Mouse (Mus musculus) embryonic facial prominence, embryonic 14.5 days (tissue): ENCODE results near the gene Prdm5. TPM values are rescaled to one million over a fixed set of nuclear protein-coding genes. Genes with fewer than 3 reads are reported as not detected.

Experiments used
- ATAC-seq: fragments of 200-750 bp; cut with Nextera tagmentation; 2 replicates; pipeline ENCODE4 v1.8.0; 2017; ENCODE audit warnings: low read depth, moderate number of reproducible peaks, moderate TSS enrichment
- DNase-seq: peaks from one replicate; pipeline ENCODE4 v3.0.0-alpha.2; 2015; ENCODE audit warnings: low spot score
- H3K27ac ChIP-seq: fragments of 300-500 bp; sonication (generic); replicated peaks from 2 replicates; pipeline ENCODE4 v1.5.1; 2014; ENCODE audit warnings: low read depth, mild to moderate bottlenecking, low read length, moderate library complexity
- H3K27me3 ChIP-seq: fragments of 300-500 bp; sonication (generic); replicated peaks from 2 replicates; pipeline ENCODE4 v1.6.1; 2014; ENCODE audit warnings: low read length; ENCODE audit not compliant: control insufficient read depth, insufficient read depth
- H3K36me3 ChIP-seq: fragments of 300-500 bp; sonication (generic); 2 replicates; pipeline ENCODE4 v1.6.1; 2014; ENCODE audit warnings: low read length, mixed read lengths; ENCODE audit not compliant: control insufficient read depth, insufficient read depth
- H3K4me1 ChIP-seq: fragments of 300-500 bp; sonication (generic); 2 replicates; pipeline ENCODE4 v1.6.1; 2014; ENCODE audit warnings: antibody characterized with exemption, low read length; ENCODE audit not compliant: control insufficient read depth, insufficient read depth
- H3K4me2 ChIP-seq: fragments of 300-500 bp; sonication (generic); 2 replicates; pipeline ENCODE4 v1.6.1; 2014; ENCODE audit warnings: low read depth, mild to moderate bottlenecking, low read length, moderate library complexity, mixed read lengths
- H3K4me3 ChIP-seq: fragments of 300-500 bp; sonication (generic); 2 replicates; pipeline ENCODE4 v1.5.1; 2014; ENCODE audit warnings: low read depth, mild to moderate bottlenecking, low read length
- H3K9ac ChIP-seq: fragments of 300-500 bp; sonication (generic); 2 replicates; pipeline ENCODE4 v1.6.1; 2014; ENCODE audit warnings: low read depth, mild to moderate bottlenecking, low read length, moderate library complexity, mixed read lengths
- H3K9me3 ChIP-seq: fragments of 300-500 bp; sonication (generic); 2 replicates; pipeline ENCODE4 v1.6.1; 2016; ENCODE audit warnings: low read length; ENCODE audit not compliant: control insufficient read depth
- WGBS: fragments of 180-500 bp; shearing (Covaris S2); extraction: QIAGEN DNeasy Blood & Tissue Kit; methylation state at CpG from one replicate; pipeline ENCODE4 v1.1.7; 2014; 5-methylcytosine and 5-hydroxymethylcytosine counted together
- polyA plus RNA-seq: library from polyadenylated mRNA; unstranded; fragments of >200 nt; fragmentation: Nextera tagmentation; extraction: Ambion mirVana; gene quantifications from 2 replicates; pipeline ENCODE4 v1.2.1, GENCODE M21; 2014

Prdm5 gene
- polyA plus RNA-seq, 1 experiment from 2014 or later, result 21.2 TPM

DNA sequence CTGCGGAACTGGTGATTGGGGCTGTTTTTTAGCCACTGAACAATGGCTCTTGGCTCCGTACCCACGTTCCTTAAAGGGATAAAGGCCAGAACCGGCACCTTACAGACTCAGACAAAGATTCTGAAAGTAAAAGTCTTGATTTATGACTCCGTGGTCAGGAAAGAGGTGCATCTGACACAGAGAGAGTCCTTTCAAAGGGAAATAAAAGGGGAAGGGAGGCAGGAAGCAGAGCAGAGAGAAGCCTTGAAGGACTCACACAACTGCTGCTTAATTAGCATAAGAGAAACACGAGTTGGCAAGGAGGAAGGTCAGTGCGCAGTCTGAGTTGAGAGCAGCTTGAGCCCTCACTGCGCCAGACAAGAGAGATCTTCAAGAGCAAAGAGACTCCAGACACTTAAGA is 13.7 kb upstream of the Prdm5 start:
- H3K9ac ChIP-seq, result 0 out of 2 replicates have a peak overlapping the region, but pooled peaks have one; percentile 34
- peak overlapping the region; percentile 20 for H3K4me2 ChIP-seq
- H3K27ac ChIP-seq, result no peak overlapping the region
- peaks cover 8% of the 10 kb centered on the region; the same call in 1 of the 2 replicates for H3K4me1 ChIP-seq
- H3K36me3 ChIP-seq, result no peaks in the 10 kb centered on the region
- WGBS, result 17% methylated on average over 8 of the region's 8 CpGs
- ATAC-seq (no peak), DNase-seq (peak; percentile 10)
- no peaks in the 10 kb centered on the region for H3K9me3 ChIP-seq
- no peaks in the 10 kb centered on the region for H3K27me3 ChIP-seq
- H3K4me3 ChIP-seq, result no peak overlapping the region

DNA sequence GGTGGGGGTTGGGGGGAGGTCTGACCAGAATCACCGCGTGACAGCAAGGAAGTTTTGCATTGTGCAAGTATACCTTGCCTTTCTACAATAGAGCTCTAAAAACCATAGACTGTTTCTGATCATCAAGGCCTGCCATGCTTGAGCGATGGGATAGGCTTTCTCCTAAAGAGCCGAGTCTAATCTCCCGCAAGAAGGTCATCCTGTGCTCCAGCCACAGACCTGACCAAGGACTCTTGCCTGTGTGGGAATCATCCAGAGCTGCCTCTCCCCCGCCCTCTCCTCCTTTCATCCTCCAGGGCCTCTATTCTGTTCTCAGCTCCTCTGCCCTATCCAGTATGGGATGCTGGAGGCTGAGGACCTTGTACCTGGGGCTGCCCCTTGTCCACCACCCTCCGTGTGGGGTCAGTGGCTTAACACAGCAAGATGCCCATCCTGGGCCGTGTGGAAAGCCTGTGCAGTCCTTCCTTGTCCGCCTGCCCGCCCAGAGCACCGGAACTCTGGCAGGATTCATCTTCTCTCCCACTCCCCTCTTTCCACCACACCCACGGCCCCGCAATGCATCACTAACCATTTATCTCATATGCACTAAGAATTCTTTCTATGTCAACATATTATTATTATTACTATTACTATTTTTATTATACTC is 12.9 kb upstream of the Prdm5 start:
- DNase-seq (no peak), ATAC-seq (no peak)
- H3K4me1 ChIP-seq, result peaks cover 8% of the 10 kb centered on the region; the same call in 1 of the 2 replicates
- no peak overlapping the region for H3K4me2 ChIP-seq
- H3K9me3 ChIP-seq, result no peaks in the 10 kb centered on the region
- WGBS, result 92% methylated on average over 13 of the region's 13 CpGs
- H3K9ac ChIP-seq, result no peak overlapping the region
- H3K27ac ChIP-seq, result no peak overlapping the region
- no peaks in the 10 kb centered on the region for H3K36me3 ChIP-seq
- H3K4me3 ChIP-seq, result no peak overlapping the region
- H3K27me3 ChIP-seq, result no peaks in the 10 kb centered on the region

DNA sequence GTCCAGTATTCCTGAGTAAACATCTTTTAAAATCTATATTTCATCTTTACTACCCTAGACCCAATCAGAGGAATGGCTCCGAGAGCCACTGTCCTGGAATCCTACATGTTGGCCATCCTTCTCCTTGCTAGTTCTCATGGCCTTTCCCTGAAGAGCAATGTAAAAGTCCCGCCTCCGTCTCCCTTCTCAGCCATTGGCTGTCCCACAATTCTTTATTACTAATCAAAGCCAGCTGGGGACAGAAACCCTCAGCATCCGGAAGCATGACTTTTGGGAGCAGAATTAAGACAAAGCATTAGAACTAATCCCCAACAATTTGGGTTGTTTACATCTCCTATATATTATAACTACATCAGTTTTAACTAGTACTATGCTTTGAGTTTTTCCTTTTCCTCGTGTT is 10.9 kb upstream of the Prdm5 start:
- ATAC-seq (no peak), DNase-seq (peak; percentile 19)
- Histone ChIP-seq H3K27me3 (no peaks in the 10 kb centered on the region), H3K4me2 (no peak overlapping the region), H3K36me3 (no peaks in the 10 kb centered on the region), H3K4me3 (no peak overlapping the region), H3K27ac (no peak overlapping the region), H3K4me1 (peaks cover 8% of the 10 kb centered on the region; the same call in 1 of the 2 replicates), H3K9me3 (no peaks in the 10 kb centered on the region), H3K9ac (no peak overlapping the region)
- WGBS, result 69% methylated on average over 5 of the region's 5 CpGs

DNA sequence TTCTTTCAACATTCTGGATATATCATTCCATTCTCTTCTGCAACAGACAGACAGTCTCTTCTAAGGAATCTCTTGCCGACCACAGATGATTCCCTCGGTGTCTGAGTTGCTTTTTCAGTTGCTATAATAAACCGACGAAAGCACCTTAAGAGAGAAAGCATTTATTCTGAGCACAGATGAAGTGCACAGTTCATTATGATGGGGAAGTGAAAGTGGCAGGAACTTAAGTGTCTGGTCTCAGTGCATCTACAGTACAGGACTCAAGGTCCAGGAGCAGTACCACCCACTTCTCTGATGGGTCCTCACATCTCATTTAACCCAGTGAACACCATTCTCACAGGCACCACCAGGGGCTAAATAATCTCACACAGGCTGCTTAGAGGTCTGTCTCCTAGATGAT is 5.2 kb upstream of the Prdm5 start:
- no peak overlapping the region for H3K4me2 ChIP-seq
- DNase-seq (no peak), ATAC-seq (no peak)
- H3K4me1 ChIP-seq, result peaks cover 5% of the 10 kb centered on the region; the same call in 1 of the 2 replicates
- H3K27ac ChIP-seq, result no peak overlapping the region
- H3K27me3 ChIP-seq, result no peaks in the 10 kb centered on the region
- no peaks in the 10 kb centered on the region for H3K36me3 ChIP-seq
- WGBS, result 88% methylated on average over 4 of the region's 4 CpGs
- H3K4me3 ChIP-seq, result no peak overlapping the region
- H3K9me3 ChIP-seq, result no peaks in the 10 kb centered on the region
- H3K9ac ChIP-seq, result no peak overlapping the region

DNA sequence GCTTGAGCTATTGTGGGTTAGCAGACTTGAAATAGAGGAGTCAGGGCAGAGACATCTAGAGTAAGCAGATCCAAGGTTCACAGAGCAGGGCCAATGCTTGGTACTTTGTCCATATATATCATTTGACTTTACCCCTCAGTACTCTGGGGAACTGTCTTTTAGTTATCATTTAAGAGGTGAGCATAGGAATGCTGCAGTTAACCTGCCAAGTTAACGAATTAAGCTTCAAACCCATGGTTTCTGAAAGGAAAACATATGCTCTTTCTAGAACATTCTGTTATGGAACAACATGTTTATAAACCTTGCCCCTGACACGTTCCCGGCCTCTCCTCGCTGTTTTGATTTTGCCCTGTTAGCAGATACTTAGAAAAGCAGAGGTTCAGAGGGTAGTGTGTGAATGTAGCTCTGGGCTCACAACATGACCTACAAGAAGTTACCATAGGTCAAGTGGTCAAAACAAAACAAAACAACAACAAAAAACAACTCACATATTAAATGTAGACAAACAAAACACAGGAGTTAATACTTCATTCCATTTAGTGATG is 973 bp downstream of the Prdm5 start:
- no peak for ATAC-seq
- H3K4me1 ChIP-seq, result peaks cover 13% of the 10 kb centered on the region
- H3K9me3 ChIP-seq, result no peaks in the 10 kb centered on the region
- H3K27ac ChIP-seq, result peak overlapping the region; percentile 83
- DNase-seq, result no peak
- peak overlapping the region; percentile 81 for H3K4me2 ChIP-seq
- H3K36me3 ChIP-seq, result no peaks in the 10 kb centered on the region
- no peaks in the 10 kb centered on the region for H3K27me3 ChIP-seq
- WGBS, result 80% methylated on average over 4 of the region's 4 CpGs
- H3K9ac ChIP-seq, result peak overlapping the region; percentile 96
- H3K4me3 ChIP-seq, result peak overlapping the region; percentile 65

DNA sequence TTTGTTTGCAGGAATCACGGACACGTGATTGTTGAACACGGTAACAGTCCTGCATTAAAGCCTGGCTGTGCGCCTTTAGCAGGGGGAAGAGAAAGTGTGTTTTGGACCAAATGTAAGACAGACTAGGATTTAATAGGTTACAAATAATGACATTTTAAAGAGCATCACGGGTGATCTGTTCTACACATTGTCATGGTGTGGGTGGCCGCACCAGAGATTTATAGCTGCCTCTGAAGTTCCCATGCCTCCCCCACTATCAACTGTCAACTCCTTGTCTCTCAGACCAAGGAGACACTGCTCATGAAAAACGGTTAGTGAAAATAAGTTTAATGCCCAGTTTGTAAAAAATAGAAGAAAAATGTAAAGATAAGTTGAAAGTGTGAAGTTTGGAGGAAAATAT is 2.7 kb downstream of the Prdm5 start:
- Histone ChIP-seq H3K9ac (no peak overlapping the region), H3K4me3 (no peak overlapping the region), H3K4me2 (no peak overlapping the region), H3K36me3 (no peaks in the 10 kb centered on the region), H3K4me1 (peaks cover 13% of the 10 kb centered on the region), H3K27me3 (no peaks in the 10 kb centered on the region), H3K27ac (no peak overlapping the region), H3K9me3 (no peaks in the 10 kb centered on the region)
- DNase-seq, result no peak
- 82% methylated on average over 7 of the region's 7 CpGs for WGBS
- no peak for ATAC-seq

DNA sequence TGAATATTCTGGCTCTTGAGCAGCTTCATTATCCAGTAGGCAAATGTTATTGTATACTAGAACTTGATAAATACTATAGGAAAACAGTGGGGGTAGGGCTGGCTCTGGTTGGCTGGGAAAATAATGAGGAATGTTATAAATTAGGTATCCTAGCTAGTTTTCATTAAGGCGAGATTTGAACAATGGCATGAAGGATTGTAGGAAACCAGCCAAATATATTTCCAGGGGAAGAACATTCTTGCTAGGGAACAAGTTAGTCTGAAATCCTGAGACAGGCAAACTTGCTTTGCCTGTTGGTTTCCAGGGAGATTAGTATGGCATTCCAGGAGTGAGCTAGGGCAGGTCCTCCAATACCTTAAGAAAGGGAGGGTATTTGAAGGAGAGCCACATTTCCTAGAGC is 4.9 kb downstream of the Prdm5 start:
- H3K27me3 ChIP-seq, result no peaks in the 10 kb centered on the region
- peaks cover 8% of the 10 kb centered on the region; the same call in 1 of the 2 replicates for H3K4me1 ChIP-seq
- H3K9ac ChIP-seq, result no peak overlapping the region
- H3K36me3 ChIP-seq, result no peaks in the 10 kb centered on the region
- DNase-seq, result peak; percentile 23
- no peak overlapping the region for H3K4me2 ChIP-seq
- no peak for ATAC-seq
- no peaks in the 10 kb centered on the region for H3K9me3 ChIP-seq
- H3K27ac ChIP-seq, result no peak overlapping the region
- no peak overlapping the region for H3K4me3 ChIP-seq
- 63% methylated on average over 1 of the region's 1 CpGs for WGBS

DNA sequence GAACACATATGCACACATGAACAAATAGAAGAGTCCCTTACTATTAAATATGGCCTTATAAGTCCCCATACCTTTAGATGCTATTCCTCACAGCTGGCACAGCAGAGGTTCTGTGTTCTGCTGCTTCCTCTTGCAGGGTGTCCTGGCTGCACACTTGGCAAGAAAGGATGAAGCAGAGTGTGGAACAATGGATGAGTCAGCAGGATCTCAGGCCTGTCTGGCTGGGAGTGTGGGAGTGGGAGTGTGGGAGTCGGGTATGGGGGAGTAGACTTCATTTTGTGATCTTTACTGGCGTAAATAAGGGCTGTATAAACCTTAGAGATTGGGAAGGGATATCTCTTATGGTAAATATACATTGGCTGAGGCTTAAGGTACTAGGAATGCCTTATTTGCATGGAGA is 14.1 kb downstream of the Prdm5 start:
- H3K4me1 ChIP-seq, result peaks cover 5% of the 10 kb centered on the region
- ATAC-seq (no peak), DNase-seq (no peak)
- H3K9me3 ChIP-seq, result no peaks in the 10 kb centered on the region
- no peak overlapping the region for H3K27ac ChIP-seq
- peaks cover 10% of the 10 kb centered on the region for H3K36me3 ChIP-seq
- no peak overlapping the region for H3K9ac ChIP-seq
- H3K27me3 ChIP-seq, result no peaks in the 10 kb centered on the region
- H3K4me3 ChIP-seq, result no peak overlapping the region
- no peak overlapping the region for H3K4me2 ChIP-seq
- 84% methylated on average over 2 of the region's 2 CpGs for WGBS

DNA sequence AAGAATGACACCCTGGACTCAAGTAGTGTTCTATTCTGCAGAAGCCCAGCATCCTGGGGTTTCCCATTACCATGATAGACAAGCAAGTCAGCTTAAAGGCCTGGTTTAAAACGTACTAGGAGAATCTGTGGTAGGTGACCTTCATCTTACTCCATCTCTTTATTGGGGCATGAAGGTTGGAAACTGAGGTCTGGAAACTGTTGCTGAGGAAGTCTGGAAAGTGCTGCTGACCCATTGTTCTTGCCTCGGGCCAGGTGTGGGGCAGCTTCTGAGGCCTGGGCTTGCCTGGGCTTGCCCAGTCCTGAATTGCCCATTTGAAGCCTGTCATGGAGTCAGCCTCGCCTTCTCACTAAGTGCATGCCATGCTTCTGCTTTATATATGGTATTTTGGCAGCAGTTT is 17.8 kb downstream of the Prdm5 start:
- ATAC-seq (no peak), DNase-seq (no peak)
- Histone ChIP-seq H3K4me3 (no peak overlapping the region), H3K27me3 (no peaks in the 10 kb centered on the region), H3K4me2 (no peak overlapping the region), H3K9me3 (no peaks in the 10 kb centered on the region), H3K36me3 (peaks cover 15% of the 10 kb centered on the region), H3K4me1 (peaks cover 5% of the 10 kb centered on the region), H3K9ac (no peak overlapping the region), H3K27ac (no peak overlapping the region)
- WGBS, result 80% methylated on average over 3 of the region's 3 CpGs
